Mouse (Mus musculus) adrenal gland, adult 18-20 months (tissue): ENCODE measurements at regions not wholly inside any gene's neighbourhood (a gene's known extent, or its start where the extent isn't known, plus 50 kb on each side); places are given as distances from the start of the nearest gene placed in this dataset.

ENCODE experiments used
- DNase-seq, 2 experiments: peaks; one replicate each; pipeline ENCODE4 v3.0.0; 2021 to 2022; ENCODE audit warnings: low spot score in 2 of 2
- microRNA-seq, 2 experiments: library from miRNA; unstranded; fragments of <30 nt; microRNA quantifications; one replicate each; pipeline ENCODE4 v1.2.0; 2021; ENCODE audit warnings: borderline number of aligned reads in 2 of 2

DNA sequence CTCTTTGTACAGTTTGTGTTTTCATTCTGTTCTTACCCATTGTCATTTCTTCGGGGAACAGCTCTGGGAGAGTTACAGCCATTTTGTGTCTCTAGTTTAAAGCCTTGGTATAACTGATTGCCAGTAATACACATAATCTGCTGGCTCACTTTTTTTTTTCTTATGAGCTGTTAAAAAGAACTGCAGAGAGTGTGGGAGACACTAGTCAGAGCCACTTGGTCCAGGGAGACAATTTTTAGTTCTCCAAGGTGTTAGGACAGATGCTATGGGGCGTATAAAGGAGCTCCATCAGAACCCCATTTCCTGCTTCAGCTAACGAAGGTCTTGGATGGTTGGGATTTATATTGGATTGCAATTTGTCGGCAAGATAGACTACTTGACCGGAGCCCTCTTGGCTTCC, 93.6 kb upstream of the Pmfbp1 start:
- no peak for DNase-seq

DNA sequence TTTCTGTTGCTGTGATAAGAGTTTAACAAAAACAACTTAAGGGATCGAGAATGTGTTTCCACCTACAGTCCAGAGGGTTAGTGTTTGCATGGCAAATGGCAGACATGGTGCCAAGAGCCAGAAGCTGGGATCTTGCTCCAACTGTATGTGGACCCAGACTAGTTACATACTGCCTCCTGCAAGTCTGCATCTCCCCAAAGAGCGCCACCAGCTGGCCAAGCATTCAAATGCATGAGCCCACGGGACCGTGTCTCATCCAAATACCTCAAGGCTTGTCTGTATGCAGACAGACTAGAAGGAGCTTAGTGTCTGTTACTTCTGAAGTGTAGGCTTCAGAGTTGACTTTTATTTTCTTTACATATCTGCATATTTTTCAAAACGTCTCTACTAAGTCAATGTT, 85.9 kb upstream of the Pmfbp1 start:
- no peak for DNase-seq

DNA sequence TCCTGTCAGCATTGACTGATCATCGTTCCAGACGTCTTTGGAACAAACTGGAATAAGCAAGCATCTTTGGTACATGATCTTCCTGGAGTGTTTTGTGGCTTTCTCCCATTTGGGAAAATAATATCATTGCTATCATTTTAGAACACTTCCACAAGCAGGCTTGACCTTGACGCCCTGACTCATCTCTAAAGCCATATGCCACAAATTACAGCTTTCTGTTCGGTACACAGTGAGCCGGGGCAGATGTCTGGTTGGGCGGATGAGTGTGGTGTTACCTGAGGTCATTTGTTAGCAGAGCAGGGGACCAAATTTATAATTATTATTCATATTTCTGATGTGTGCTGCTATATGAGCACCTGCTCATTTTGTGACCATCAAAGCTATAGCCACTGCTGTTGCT, 83.3 kb upstream of the Pmfbp1 start:
- DNase-seq: peak; percentile 8 to 24

DNA sequence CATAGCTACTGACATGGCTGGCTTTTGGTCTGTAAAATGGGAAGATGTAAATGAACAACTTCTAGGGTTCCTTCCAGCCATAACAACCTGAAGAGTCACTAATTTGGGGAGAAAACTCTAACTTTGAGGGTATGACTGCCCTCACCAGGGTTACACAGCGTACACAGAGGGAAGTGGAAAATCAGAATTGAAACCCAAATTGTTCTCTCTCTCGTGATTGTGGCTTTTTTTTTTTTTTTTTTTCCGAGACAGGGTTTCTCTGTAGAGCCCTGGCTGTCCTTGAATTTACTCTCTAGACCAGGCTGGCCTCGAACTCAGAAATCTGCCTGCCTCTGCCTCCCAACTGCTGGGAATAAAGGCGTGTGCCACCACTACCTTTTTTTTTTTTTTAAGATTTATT, 80.4 kb upstream of the Pmfbp1 start:
- no peak for DNase-seq

DNA sequence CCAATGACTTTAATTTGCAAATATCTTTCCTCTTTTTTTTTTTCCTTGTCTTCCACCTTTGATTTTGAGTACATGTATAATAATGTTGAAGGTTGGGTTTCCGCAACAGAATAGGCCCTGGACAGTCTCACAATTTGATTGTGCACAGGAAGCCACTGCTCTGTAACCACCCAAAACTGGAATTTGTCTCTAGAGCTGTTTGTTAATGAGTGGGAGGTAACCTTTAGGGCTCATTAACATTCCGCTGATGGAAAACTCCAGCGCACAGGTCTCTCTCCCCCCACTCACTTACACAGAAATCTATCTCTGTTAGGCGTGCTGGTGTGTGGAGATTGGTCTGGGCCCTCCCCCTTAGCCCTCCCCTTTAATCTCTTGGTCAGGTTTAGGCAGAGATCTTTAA, 78.5 kb upstream of the Pmfbp1 start:
- DNase-seq: no peak

DNA sequence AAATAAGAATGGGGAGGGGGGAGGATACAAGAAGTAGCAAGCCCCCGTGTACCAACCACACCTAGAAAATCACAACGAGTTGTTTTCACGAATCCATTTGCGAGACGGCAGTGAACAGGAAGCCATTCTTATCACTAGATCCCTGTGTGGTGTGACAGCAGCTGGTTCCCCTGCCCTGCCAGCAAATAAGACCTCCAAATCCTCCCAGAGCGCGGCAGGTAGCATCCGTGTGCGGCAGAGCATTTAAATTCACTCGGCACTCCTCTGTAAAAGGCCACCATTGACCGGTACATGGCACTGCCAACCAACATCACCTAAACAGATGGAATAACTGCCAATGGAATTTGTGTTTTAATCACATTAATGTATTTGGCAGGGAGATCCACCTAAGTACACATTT, 77.9 kb upstream of the Pmfbp1 start:
- no peak for DNase-seq

DNA sequence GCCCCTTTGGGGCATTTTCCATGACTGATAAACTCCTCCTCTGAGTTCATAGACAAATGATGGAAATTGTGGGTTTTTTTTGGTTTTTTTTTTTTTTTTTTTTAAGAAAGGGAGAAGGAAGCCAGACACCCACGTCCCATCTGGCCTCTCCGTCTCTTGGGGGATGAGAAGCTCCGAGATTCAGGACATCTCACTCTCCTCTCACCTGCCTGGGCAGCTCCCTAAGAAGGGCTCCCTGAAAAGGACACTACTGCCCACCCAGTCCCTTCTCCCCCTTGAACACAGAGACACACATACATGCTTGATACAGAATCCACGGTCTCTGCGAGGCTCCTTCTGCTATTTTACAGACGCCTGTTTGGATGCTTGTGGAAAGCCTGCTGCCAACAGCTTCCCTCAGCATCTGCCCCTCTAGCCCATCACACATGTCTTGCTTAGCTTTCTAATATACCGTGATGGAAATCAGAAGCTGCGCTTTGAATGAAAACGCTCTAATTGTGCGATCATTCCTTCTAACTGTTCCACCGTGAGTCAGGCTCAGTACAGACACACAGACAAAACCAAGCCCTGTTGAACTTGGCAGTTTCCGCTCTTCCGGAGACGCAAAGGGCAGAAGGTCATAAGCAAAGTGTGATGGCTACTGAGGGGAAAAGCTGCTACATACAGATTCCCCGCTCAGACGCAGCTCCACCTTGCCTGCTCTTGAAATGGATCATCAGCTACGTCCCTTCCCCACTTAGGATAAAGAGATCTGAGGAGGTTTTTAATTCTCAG, 77.3 kb upstream of the Pmfbp1 start:
- DNase-seq: no peak

DNA sequence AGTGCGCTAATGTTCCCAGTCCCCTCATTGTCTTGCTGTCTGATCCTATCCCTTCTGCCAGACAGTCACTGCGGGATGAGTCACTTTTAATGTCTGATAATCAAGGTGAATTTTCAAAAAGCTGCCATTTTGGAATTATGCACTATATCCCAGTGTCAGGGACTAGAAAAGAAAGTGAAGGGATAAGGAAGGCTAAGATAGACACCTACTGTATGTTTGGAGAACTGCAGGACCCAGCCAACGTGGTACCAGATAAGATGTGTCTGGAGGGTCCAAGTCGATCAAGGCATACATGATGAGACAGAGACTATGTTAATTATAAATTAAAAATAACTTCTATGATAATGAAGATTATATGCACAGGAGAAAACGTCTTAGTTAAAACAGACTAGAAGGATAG, 76.6 kb upstream of the Pmfbp1 start:
- DNase-seq: no peak

DNA sequence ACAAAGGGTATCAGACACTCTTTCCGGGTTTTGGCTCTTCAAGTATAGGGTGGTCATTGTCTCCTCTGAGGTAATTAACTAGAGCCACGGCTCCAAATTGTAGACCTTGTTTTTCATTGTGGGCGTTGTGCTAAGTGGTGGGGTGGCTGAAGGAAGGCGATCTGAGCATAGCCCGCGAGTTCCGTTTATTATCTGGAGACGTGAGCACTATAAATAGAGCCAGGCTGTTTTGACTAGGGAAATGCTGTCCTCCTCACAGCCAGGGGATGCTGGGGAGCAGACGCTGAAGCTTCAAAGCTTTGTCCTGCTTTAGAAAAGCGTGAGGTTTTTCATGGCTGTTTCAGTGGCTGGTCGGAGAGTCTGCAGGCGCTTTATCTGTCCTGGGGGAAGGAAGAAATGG, 75.9 kb upstream of the Pmfbp1 start:
- DNase-seq: no peak

DNA sequence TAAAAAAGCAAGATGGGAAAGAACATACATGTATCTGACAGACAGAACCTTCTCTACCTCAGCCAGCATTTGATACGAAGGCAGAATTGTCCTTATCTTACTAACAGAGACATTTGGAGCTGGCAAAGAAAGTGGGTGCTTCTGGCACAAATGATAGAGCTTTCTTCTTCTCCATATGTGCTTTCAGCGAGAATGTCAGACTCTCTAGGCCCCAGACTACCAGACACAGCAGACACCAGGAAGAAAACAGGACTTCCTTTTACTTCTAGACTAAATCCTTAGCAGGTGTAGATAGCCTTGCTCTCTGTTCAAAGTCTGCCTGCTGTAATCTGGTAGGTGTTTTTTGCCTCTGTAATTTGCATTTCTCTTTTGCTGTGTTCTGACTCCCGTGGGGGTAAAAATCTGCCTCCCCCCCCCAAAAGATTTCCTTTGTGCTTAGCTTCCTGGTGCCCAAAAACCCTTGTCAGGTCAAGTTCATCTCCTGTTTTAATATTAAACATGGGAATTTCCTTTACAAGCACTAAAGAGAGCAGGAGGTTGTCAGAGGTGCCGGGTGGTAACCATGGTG, 74.7 kb upstream of the Pmfbp1 start:
- DNase-seq: no peak

DNA sequence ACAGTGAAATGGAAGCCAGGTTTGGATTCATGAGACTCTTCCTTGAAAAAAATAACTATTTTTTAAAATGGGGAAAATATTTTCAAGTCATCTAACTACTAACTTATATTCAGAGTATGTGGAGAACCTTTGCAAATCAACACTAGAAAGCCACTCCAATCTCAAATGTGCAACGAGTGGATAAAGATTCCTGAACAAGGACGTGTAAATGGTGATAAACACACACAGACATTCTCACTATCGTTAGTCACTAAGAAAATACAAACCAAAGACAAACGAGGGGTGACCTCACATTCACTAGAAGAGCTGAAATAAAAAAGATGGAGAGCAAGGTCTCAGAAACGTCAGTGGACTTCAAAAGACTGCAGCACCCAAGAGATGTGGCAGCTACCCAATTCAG, 69.8 kb upstream of the Pmfbp1 start:
- no peak for DNase-seq

DNA sequence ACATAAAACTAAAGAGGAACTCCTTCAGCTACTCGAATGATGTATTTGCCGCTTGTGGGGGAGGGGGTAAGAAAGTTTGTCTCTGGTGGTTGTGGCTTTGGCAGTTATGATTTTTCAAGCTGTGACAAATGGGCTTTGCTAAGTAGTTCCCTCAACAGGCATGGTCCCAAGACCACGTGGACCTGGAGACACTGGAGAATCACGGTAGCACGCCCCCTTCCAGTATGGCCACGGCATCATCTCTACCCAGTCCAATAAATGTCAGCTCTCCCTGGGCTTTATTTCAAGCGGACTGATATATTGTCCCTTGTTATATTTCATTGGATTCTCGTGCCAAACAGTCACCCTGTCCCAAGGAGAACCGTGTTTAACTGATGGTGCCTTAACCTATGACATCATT, 65.3 kb upstream of the Pmfbp1 start:
- DNase-seq: no peak

DNA sequence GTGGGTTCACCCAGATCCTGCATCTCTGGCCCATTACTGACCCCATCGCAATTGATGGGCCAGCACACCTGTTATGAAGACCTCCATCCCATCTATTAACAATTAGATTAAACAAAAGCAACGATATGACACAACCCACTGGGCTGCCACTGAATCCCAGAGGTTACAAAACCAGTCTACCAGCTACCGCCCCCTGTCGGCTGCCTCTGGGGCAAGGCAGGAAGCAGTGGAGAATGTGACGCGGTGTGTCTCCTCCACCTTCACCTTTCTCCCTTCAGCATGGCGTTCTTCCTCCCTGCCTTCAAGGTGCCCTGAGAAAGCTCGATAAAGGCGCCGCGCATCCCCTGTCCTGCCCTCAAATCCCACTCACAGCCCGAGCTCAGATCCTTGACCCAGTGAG, 59.3 kb upstream of the Pmfbp1 start:
- DNase-seq: no peak

DNA sequence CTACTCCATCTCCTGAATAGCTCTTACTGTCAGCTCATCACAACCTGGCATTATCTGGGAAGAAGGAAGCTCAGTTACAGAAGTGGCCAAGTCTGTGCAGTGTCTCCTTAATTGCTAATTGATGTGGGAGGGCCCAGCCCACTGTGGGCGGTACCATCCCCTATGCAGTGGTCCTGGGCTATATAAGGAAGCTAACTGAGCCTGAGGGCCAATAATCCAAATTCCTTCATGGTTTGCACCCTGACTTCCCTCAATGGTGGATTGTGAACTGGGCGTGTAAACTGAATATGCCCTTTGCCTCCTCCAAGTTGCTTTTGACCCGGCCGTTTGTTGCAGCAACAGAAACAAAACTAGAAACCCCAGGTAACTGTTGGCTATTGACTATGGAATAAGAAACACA, 57.8 kb upstream of the Pmfbp1 start:
- DNase-seq: no peak

DNA sequence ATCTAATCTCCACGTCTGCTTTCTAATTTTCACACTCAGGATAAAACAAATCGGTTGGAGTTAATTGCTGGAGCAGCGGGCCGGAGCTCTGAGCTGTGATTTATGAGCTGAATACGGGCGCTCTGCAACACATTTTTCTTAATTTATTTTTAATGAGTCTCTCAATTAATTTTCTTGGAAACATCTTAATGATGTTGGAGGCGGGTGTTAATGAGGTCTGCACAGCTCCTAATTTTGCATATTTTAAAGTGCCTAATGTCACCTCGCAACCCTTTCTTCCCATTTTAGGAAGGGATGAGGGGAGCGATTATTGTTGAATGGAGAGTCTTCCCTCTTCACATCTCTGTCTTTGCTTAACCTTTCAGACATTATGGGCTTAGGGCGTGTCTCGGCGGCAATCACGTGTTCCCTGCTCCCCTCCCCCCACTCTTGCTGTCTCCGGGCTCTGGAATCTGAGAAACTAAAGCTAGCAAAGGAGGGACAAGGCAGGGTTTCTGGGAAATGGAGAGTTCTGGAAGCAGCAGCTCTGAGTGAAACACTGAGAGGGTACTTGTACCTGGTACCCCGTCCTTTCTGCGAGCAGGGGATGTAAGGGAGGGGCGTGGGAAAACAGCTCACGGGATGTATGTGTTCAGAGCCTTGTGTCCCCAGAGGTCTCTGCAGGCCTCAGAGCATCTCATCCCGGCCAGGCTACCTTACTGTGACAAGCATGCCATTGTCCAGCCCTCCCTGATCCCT, 56.8 kb upstream of the Pmfbp1 start:
- no peak for DNase-seq

DNA sequence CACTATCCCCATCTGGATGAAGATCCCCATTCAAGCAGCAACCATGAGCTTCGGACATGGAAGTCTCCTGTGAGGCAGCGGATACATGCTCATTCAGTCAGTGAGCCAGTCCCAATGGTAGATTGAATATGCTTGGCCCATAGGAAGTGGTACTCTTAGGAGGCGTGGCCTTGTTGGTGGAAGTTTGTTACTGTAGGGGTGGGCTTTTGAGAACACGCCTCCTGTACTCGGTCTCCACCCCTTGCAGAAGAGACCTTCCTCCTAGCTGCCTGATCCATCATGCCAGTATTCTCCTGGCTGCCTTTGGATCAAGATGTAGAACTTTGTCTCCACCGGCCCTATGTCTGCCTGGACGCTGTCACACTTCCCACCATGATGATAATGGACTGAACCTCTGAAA, 55.3 kb upstream of the Pmfbp1 start:
- DNase-seq: no peak

Small RNAs in the stretch of these regions (microRNA-seq; reads per million reads assigned to microRNA genes)
- gene Gm23163: 0 reads per million in 2 experiments
